Mouse (Mus musculus) layer of hippocampus, adult 2 months (tissue): ENCODE data around the gene Gpbp1. TPM values are rescaled to one million over a fixed set of nuclear protein-coding genes. Genes with fewer than 3 reads are reported as not detected.
A peak's percentile ranks its signal among the peaks of the same experiment; 100 is the strongest.

ENCODE experiments used
- DNase-seq, 2 experiments: peaks; one replicate each; pipeline ENCODE4 v3.0.0; 2022; ENCODE audit warnings: low spot score in 2 of 2
- H3K27ac ChIP-seq: fragments of 200-600 bp; 2 replicates; pipeline ENCODE4 v1.8.1; 2022
- H3K4me3 ChIP-seq: fragments of 200-600 bp; 2 replicates; pipeline ENCODE4 v1.8.1; 2022; ENCODE audit warnings: mild to moderate bottlenecking
- CTCF ChIP-seq: fragments of 200-600 bp; conservative IDR thresholded peaks from 2 replicates; pipeline ENCODE4 v1.8.1; 2022; ENCODE audit warnings: antibody characterized with exemption, mild to moderate bottlenecking, moderate library complexity
- total RNA-seq, 2 experiments: library from RNA; stranded (reverse); gene quantifications; 2 replicates each; pipeline ENCODE4 v1.2.3; 2021

Gpbp1 gene
- total RNA-seq, 2 experiments from 2014 or later: 93.4 to 95.9 TPM

DNA sequence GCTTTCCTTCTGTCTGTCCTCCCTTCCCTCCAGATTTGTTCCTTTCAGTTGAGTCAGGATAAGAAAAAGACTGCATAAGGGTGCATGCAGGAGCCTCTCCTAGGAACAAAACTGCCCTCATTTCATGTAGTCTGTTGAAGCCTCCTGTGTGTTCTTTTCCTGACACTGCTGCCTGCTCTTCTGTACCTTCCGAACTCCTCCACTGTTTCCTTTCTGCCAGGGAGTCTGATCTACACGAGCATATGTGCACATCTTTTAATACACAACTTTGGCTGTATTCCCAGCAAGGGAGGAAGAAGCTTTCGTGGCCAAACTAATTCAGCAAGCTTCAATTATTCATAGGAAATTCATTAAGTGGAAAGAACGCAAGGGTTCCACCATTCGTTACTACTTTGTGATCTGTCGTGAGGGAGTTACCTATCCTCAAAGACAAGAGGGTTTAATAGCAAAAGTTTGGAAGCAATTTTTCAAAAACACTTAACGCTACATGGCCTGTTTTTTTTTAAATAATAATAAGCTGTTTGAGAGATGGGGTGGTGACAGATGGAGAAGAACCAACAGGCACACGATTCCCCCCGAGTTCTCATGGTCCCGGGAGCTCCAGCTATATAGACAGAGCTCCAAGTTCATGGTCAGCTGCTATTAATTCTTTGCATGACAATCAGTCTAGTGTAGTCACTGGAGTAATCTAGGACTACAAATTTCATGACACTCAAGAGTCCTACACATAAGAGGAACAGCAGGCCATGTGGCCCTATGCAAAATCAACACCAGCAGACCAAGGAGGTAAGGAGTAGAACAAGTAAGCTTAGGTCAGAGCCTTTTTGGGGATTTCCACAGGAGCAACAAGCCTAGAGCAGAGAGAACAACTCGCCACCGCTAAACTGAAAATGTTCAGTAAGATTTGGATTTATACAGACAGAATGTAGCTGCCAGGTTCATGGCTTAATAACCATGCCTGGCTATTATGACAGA lies 105.6 kb downstream of the Gpbp1 start:
- H3K27ac ChIP-seq: peak overlapping the region; percentile 78
- no peak for TF ChIP-seq CTCF
- peak; percentile 48 to 69 for DNase-seq
- H3K4me3 ChIP-seq: no peak overlapping the region

Other genes with a start within 250 kb of the Gpbp1 start
- not detected for gene Actbl2, start 235.1 kb downstream of the Gpbp1 start, total RNA-seq
- gene Gm49496, start 59.8 kb upstream of the Gpbp1 start, total RNA-seq: not detected
- gene Gm10198, start 102.7 kb upstream of the Gpbp1 start, total RNA-seq: not detected
- gene Mier3, start 190.9 kb upstream of the Gpbp1 start, total RNA-seq: 10 to 100 TPM; 27.7 to 30.3 TPM